Mouse (Mus musculus) heart, embryonic 14.5 days (tissue): Measurements from ENCODE around the gene Rora. TPM values are rescaled to one million over a fixed set of nuclear protein-coding genes. Genes with fewer than 3 reads are reported as not detected.

ENCODE experiments used
- ATAC-seq: fragments of 200-750 bp; cut with Nextera tagmentation; 2 replicates; pipeline ENCODE4 v1.8.0; 2017; ENCODE audit warnings: low read depth, moderate TSS enrichment; ENCODE audit not compliant: insufficient number of reproducible peaks, insufficient read depth, low FRiP score
- H3K27ac ChIP-seq, 2 experiments: fragments of 200-500 bp in 1 of 2; fragments of 300-500 bp in 1 of 2; sonication (generic) in 1 of 2; replicated peaks in 1 of 2; 2 replicates each; pipeline ENCODE4 v1.5.1; 2012 to 2014; ENCODE audit warnings: low read depth in 2 of 2, low read length in 2 of 2, control low read depth in 1 of 2, mild to moderate bottlenecking in 1 of 2, mixed read lengths in 1 of 2; ENCODE audit not compliant: control insufficient read depth in 1 of 2, insufficient read depth in 1 of 2
- H3K27me3 ChIP-seq: fragments of 300-500 bp; sonication (generic); 2 replicates; pipeline ENCODE4 v1.6.1; 2014; ENCODE audit warnings: mild to moderate bottlenecking, low read length, control low read depth; ENCODE audit not compliant: control insufficient read depth, insufficient read depth
- H3K36me3 ChIP-seq: fragments of 300-500 bp; sonication (generic); 2 replicates; pipeline ENCODE4 v1.6.1; 2014; ENCODE audit warnings: mild to moderate bottlenecking, control low read depth, low read length, mixed read lengths; ENCODE audit not compliant: control insufficient read depth, insufficient read depth
- H3K4me1 ChIP-seq, 2 experiments: fragments of 200-500 bp in 1 of 2; fragments of 300-500 bp in 1 of 2; sonication (generic) in 1 of 2; 2 replicates each; pipeline ENCODE4 v1.6.1; 2012 to 2014; ENCODE audit warnings: low read length in 2 of 2, control low read depth in 1 of 2, mixed read lengths in 1 of 2; ENCODE audit not compliant: control insufficient read depth in 2 of 2, insufficient read depth in 2 of 2
- H3K4me2 ChIP-seq: fragments of 300-500 bp; sonication (generic); 2 replicates; pipeline ENCODE4 v1.6.1; 2014; ENCODE audit warnings: mild to moderate bottlenecking, low read length
- H3K4me3 ChIP-seq, 2 experiments: fragments of 200-500 bp in 1 of 2; fragments of 300-500 bp in 1 of 2; sonication (generic) in 1 of 2; 2 replicates each; pipeline ENCODE4 v1.5.1; 2012 to 2014; ENCODE audit warnings: low read length in 2 of 2, mild to moderate bottlenecking in 2 of 2, control low read depth in 1 of 2, low read depth in 1 of 2, moderate library complexity in 1 of 2; ENCODE audit not compliant: control insufficient read depth in 1 of 2, insufficient read depth in 1 of 2
- H3K9ac ChIP-seq: fragments of 300-500 bp; sonication (generic); 2 replicates; pipeline ENCODE4 v1.6.1; 2014; ENCODE audit warnings: mild to moderate bottlenecking, low read length
- H3K9me3 ChIP-seq: fragments of 300-500 bp; sonication (generic); 2 replicates; pipeline ENCODE4 v1.6.1; 2016; ENCODE audit warnings: low read length, control low read depth; ENCODE audit not compliant: control insufficient read depth
- WGBS: fragments of 180-500 bp; shearing (Covaris S2); extraction: QIAGEN DNeasy Blood & Tissue Kit; methylation state at CpG from one replicate; pipeline ENCODE4 v1.1.7; 2014; 5-methylcytosine and 5-hydroxymethylcytosine counted together
- polyA plus RNA-seq: library from polyadenylated mRNA; unstranded; fragments of >200 nt; fragmentation: Nextera tagmentation; extraction: Ambion mirVana; gene quantifications from 2 replicates; pipeline ENCODE4 v1.2.1, GENCODE M21; 2014

Rora gene
- polyA plus RNA-seq, 1 experiment from 2014 or later: 6.9 TPM

- Histone ChIP-seq H3K4me1 (peaks cover 0 to 3% of the 10 kb centered on the region in 2 experiments; a peak in 2 of 4 replicates), H3K4me2 (no peak overlapping the region), H3K4me3 (no peak overlapping the region), H3K9ac (no peak overlapping the region), H3K36me3 (no peaks in the 10 kb centered on the region), H3K9me3 (no peaks in the 10 kb centered on the region), H3K27me3 (no peaks in the 10 kb centered on the region), H3K27ac (no peak overlapping the region)
- ATAC-seq: no peak
- 79% methylated on average over 4 of the region's 4 CpGs for WGBS
Observed at GRCm38 (mm10) chr9:68820036-68820435, 166.4 kb downstream of the Rora start.

GRCm38 (mm10) chr9:68820478-68820877, 166.9 kb downstream of the Rora start:
- Histone ChIP-seq H3K9ac (no peak overlapping the region), H3K36me3 (no peaks in the 10 kb centered on the region), H3K4me3 (no peak overlapping the region), H3K27ac (no peak overlapping the region), H3K4me1 (peaks cover 0 to 3% of the 10 kb centered on the region in 2 experiments; a peak in 2 of 4 replicates), H3K4me2 (no peak overlapping the region), H3K27me3 (no peaks in the 10 kb centered on the region), H3K9me3 (no peaks in the 10 kb centered on the region)
- no peak for ATAC-seq

GRCm38 (mm10) chr9:68821388-68821787, 167.8 kb downstream of the Rora start:
- H3K4me3 ChIP-seq: no peak overlapping the region
- no peak overlapping the region for H3K9ac ChIP-seq
- ATAC-seq: no peak
- H3K27ac ChIP-seq: no peak overlapping the region
- peaks cover 0 to 3% of the 10 kb centered on the region in 2 experiments; a peak in 2 of 4 replicates for H3K4me1 ChIP-seq
- 73% methylated on average over 1 of the region's 1 CpGs for WGBS
- no peaks in the 10 kb centered on the region for H3K9me3 ChIP-seq
- H3K27me3 ChIP-seq: no peaks in the 10 kb centered on the region
- H3K36me3 ChIP-seq: no peaks in the 10 kb centered on the region
- H3K4me2 ChIP-seq: no peak overlapping the region

- H3K4me2 ChIP-seq: no peak overlapping the region
- WGBS: 91% methylated on average over 5 of the region's 5 CpGs
- H3K27me3 ChIP-seq: no peaks in the 10 kb centered on the region
- peaks cover 0 to 3% of the 10 kb centered on the region in 2 experiments; a peak in 2 of 4 replicates for H3K4me1 ChIP-seq
- no peak overlapping the region for H3K9ac ChIP-seq
- H3K9me3 ChIP-seq: no peaks in the 10 kb centered on the region
- no peaks in the 10 kb centered on the region for H3K36me3 ChIP-seq
- no peak overlapping the region for H3K4me3 ChIP-seq
- ATAC-seq: no peak
- no peak overlapping the region for H3K27ac ChIP-seq
Observed at GRCm38 (mm10) chr9:68823292-68823691, 169.7 kb downstream of the Rora start.

- H3K9ac ChIP-seq: no peak overlapping the region
- H3K36me3 ChIP-seq: no peaks in the 10 kb centered on the region
- H3K27me3 ChIP-seq: no peaks in the 10 kb centered on the region
- no peak overlapping the region for H3K4me2 ChIP-seq
- ATAC-seq: no peak
- no peak overlapping the region for H3K4me3 ChIP-seq
- H3K4me1 ChIP-seq: peaks cover 0 to 3% of the 10 kb centered on the region in 2 experiments; a peak in 2 of 4 replicates
- WGBS: 66% methylated on average over 4 of the region's 4 CpGs
- H3K27ac ChIP-seq: no peak overlapping the region
- no peaks in the 10 kb centered on the region for H3K9me3 ChIP-seq
Observed at GRCm38 (mm10) chr9:68825107-68825506, 171.5 kb downstream of the Rora start.

- Histone ChIP-seq H3K4me2 (no peak overlapping the region), H3K9me3 (no peaks in the 10 kb centered on the region), H3K27me3 (no peaks in the 10 kb centered on the region), H3K4me3 (no peak overlapping the region), H3K9ac (no peak overlapping the region), H3K4me1 (no peaks in the 10 kb centered on the region; a peak in 1 of 4 replicates), H3K27ac (no peak overlapping the region), H3K36me3 (no peaks in the 10 kb centered on the region)
- no peak for ATAC-seq
- WGBS: 91% methylated on average over 3 of the region's 3 CpGs
Observed at GRCm38 (mm10) chr9:68825841-68826240, 172.3 kb downstream of the Rora start.

GRCm38 (mm10) chr9:68827441-68827840, 173.9 kb downstream of the Rora start:
- Histone ChIP-seq H3K27me3 (no peaks in the 10 kb centered on the region), H3K9me3 (no peaks in the 10 kb centered on the region), H3K4me1 (no peaks in the 10 kb centered on the region; a peak in 1 of 4 replicates), H3K4me2 (no peak overlapping the region), H3K36me3 (no peaks in the 10 kb centered on the region), H3K27ac (no peak overlapping the region), H3K9ac (no peak overlapping the region), H3K4me3 (no peak overlapping the region)
- 56% methylated on average over 3 of the region's 3 CpGs for WGBS
- ATAC-seq: no peak

- Histone ChIP-seq H3K4me3 (no peak overlapping the region), H3K36me3 (no peaks in the 10 kb centered on the region), H3K27me3 (no peaks in the 10 kb centered on the region), H3K4me1 (no peaks in the 10 kb centered on the region; a peak in 1 of 4 replicates), H3K4me2 (no peak overlapping the region), H3K9me3 (no peaks in the 10 kb centered on the region), H3K27ac (no peak overlapping the region), H3K9ac (no peak overlapping the region)
- no peak for ATAC-seq
- WGBS: 66% methylated on average over 4 of the region's 4 CpGs
Observed at GRCm38 (mm10) chr9:68829903-68830302, 176.3 kb downstream of the Rora start.
